Mouse (Mus musculus) E14TG2a.4 (cell line): ENCODE measurements around the gene Tlk2.
A peak's percentile ranks its signal among the peaks of the same experiment; 100 is the strongest.

Experiments
- H3K27me3 ChIP-seq: 2 replicates; pipeline ENCODE4 v1.6.1; 2014; ENCODE audit warnings: low read length, control low read depth; ENCODE audit not compliant: insufficient read depth
- H3K36me3 ChIP-seq: 2 replicates; pipeline ENCODE4 v1.6.1; 2014; ENCODE audit warnings: low read length, control low read depth; ENCODE audit not compliant: insufficient read depth
- H3K4me1 ChIP-seq: replicated peaks from 2 replicates; pipeline ENCODE4 v1.6.1; 2014; ENCODE audit warnings: low read depth, low read length, control low read depth
- H3K4me3 ChIP-seq: replicated peaks from 2 replicates; pipeline ENCODE4 v1.5.1; 2014; ENCODE audit warnings: mild to moderate bottlenecking, low read length
- H3K9me3 ChIP-seq: 2 replicates; pipeline ENCODE4 v1.6.1; 2014; ENCODE audit warnings: low read length, control low read depth
- CTCF ChIP-seq: conservative IDR thresholded peaks from 2 replicates; pipeline ENCODE4 v1.5.1; 2014; ENCODE audit warnings: low read length
- NANOG ChIP-seq: IDR thresholded peaks from 2 replicates; pipeline ENCODE4 v1.6.1; 2014; ENCODE audit warnings: borderline replicate concordance, low read length, mixed read lengths
- POU5F1 ChIP-seq: IDR thresholded peaks from 2 replicates; pipeline ENCODE4 v1.6.1; 2014; ENCODE audit warnings: low read length, borderline replicate concordance

Tlk2 gene

DNA sequence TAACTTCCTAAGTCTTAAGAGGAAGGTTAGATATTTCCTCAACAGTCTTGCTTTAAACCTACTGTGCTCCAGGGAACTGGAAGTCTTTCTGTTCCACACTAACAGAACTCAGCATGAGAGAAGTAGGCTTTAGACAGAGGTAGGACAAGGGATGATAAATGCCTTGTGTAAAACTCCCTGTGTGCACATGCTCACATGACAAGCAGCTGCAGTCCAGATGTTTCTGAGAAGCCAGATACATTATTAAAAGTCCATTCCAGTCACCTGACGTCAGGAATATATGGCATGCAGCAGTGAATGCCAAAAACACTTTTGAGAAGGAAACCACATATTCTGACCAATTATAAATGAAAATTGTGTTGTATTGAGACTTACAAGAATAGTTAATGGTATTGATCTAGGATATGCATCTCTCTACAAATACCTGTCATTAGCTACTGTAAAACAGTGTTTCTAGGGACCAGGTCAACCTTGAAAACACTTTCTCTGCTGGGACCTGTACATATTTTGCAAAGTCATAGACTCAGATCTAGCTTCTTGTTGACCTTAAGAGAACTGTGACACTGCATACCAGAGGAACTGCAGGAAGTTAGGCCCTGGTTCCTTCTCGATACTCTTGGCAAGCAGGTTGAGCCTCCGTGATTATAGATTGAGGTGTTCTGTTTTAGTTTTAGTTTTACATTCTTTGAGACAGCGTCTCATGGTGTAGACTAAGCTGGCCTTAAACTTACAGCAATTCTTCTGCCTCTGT, 83.2 kb downstream of the Tlk2 start:
- Histone ChIP-seq H3K27me3 (no peaks in the 10 kb centered on the region), H3K9me3 (no peaks in the 10 kb centered on the region), H3K4me1 (no peaks in the 10 kb centered on the region), H3K36me3 (peaks cover 83% of the 10 kb centered on the region), H3K4me3 (no peak overlapping the region)
- no peak for TF ChIP-seq NANOG
- no peak for TF ChIP-seq CTCF
- no peak for TF ChIP-seq POU5F1

DNA sequence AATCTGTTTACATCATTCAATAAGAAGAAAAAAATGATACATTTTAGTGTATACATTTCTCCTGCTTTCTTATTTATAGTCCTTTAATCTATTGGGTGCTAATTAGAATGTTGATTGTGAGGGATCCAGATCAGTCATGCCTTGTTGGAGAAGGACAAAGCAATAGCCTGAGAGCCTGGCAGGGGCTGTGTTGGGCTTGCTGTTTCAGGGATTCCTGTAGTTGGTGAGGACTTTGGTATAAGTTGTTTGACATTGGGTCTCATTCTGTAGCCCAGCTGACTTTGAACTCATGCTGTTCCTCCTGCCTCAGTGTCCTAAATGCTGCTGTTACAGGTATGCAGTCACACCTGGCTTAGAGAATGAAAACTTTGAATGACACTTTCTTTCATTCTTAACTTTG, 85.9 kb downstream of the Tlk2 start:
- no peaks in the 10 kb centered on the region for H3K9me3 ChIP-seq
- peaks cover 87% of the 10 kb centered on the region for H3K36me3 ChIP-seq

DNA sequence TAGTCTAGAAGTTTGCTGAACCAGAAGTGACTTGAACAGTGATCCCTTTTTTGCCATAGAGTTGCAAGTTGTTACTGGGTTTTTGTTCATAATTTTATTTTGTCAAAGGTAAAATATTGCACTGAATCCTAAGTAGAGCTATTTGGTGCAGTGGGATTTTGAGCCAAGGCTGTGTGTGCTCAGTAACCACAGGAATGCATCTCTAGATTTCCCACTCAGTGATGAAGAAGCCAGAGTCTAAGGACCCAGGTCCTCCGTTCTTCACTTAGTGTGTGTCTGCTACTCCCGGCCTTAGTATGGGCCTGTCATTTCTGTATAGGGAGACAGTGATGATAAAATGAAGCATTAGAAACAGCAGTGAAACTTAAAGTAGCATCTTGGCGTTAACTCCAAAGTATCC, 86.4 kb downstream of the Tlk2 start:
- Histone ChIP-seq H3K4me1 (peaks cover 3% of the 10 kb centered on the region; the same call in 1 of the 2 replicates), H3K9me3 (no peaks in the 10 kb centered on the region), H3K36me3 (peaks cover 87% of the 10 kb centered on the region), H3K4me3 (no peak overlapping the region), H3K27me3 (no peaks in the 10 kb centered on the region)
- TF ChIP-seq CTCF (no peak), NANOG (no peak), POU5F1 (no peak)

More for the DNA sequence above, 85.9 kb downstream of the Tlk2 start:
- TF ChIP-seq CTCF, result no peak
- TF ChIP-seq POU5F1, result no peak
- no peak for TF ChIP-seq NANOG
- H3K4me1 ChIP-seq, result peaks cover 3% of the 10 kb centered on the region; the same call in 1 of the 2 replicates
- no peak overlapping the region for H3K4me3 ChIP-seq
- H3K27me3 ChIP-seq, result no peaks in the 10 kb centered on the region

DNA sequence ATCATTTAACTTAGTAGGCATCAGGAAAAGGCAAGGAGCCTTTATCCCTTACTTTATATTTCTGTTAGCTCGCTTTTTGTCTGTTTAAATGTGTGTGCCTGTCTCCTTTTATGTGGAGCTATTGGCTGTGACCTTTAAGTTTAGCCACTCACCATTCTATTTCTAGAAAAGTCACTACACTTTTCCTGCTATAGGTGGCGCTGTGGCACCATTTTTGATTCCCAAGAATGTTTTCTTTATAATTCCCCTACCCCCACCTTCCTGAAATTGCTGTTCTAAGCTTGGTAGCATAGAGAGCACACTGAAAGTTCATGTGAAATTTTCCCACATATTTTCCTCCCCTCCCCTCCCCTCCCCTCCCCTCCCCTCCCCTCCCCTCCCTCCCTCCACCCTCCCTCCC, 91.5 kb downstream of the Tlk2 start:
- Histone ChIP-seq H3K4me3 (no peak overlapping the region), H3K9me3 (no peaks in the 10 kb centered on the region), H3K4me1 (peaks cover 6% of the 10 kb centered on the region; the same call in 1 of the 2 replicates), H3K27me3 (no peaks in the 10 kb centered on the region), H3K36me3 (peaks cover 63% of the 10 kb centered on the region)
- TF ChIP-seq POU5F1 (no peak), CTCF (peak; percentile 78), NANOG (no peak)

DNA sequence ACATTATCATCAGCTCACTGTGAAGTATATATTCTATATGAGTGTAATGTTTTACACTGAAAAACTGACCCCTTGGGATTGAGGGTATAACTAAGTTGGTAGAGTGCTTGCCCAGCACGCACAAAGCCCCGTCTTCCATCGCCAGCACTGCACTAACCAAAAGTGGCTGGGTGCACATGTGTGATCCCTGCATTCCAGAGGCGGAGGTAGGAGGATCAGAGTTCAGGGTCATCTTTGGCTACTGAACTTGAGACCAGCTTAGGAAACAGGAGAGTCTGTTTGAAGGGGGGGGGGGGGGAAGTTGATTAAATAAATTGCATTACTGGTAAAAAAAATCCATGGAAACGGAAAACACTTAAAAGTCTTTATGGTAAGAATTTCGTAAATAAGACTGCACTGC, 101.8 kb downstream of the Tlk2 start:
- no peaks in the 10 kb centered on the region for H3K9me3 ChIP-seq
- H3K4me3 ChIP-seq, result no peak overlapping the region
- peaks cover 46% of the 10 kb centered on the region for H3K4me1 ChIP-seq
- peaks cover 92% of the 10 kb centered on the region for H3K36me3 ChIP-seq
- TF ChIP-seq POU5F1, result no peak
- TF ChIP-seq CTCF, result no peak
- no peak for TF ChIP-seq NANOG
- H3K27me3 ChIP-seq, result no peaks in the 10 kb centered on the region

DNA sequence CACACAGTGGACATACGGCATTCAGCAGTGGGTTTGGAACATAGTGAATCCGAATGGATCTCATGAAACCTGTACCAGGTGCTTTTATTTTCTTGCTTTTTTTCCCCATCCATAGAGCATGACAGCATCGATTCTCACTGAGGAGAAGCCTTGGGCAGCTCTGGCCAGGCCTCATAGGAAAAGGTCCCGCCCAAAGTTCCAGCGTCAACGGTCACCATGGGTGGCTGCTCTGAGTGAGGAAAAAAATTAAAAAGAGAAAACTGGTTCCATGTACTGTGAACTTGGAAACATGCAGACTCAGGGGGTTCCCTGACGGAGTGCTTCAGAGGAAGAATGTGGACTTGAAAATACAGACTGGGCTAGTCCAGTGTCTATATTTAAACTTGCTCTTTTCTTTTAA, 102.7 kb downstream of the Tlk2 start:
- no peaks in the 10 kb centered on the region for H3K27me3 ChIP-seq
- no peak overlapping the region for H3K4me3 ChIP-seq
- no peaks in the 10 kb centered on the region for H3K9me3 ChIP-seq
- H3K36me3 ChIP-seq, result peaks cover 83% of the 10 kb centered on the region
- peaks cover 54% of the 10 kb centered on the region for H3K4me1 ChIP-seq
- TF ChIP-seq POU5F1 (no peak), CTCF (no peak), NANOG (no peak)

GRCm38 (mm10) chr11:105281763-105282459, 103.3 kb downstream of the Tlk2 start:
- H3K27me3 ChIP-seq, result no peaks in the 10 kb centered on the region
- no peak overlapping the region for H3K4me3 ChIP-seq
- TF ChIP-seq POU5F1, result no peak
- TF ChIP-seq NANOG, result no peak
- TF ChIP-seq CTCF, result no peak
- peaks cover 60% of the 10 kb centered on the region for H3K4me1 ChIP-seq
- H3K9me3 ChIP-seq, result no peaks in the 10 kb centered on the region
- H3K36me3 ChIP-seq, result peaks cover 78% of the 10 kb centered on the region

- Histone ChIP-seq H3K4me1 (peaks cover 65% of the 10 kb centered on the region), H3K4me3 (no peak overlapping the region), H3K27me3 (no peaks in the 10 kb centered on the region), H3K36me3 (peaks cover 77% of the 10 kb centered on the region), H3K9me3 (no peaks in the 10 kb centered on the region)
- TF ChIP-seq POU5F1 (no peak), NANOG (no peak), CTCF (no peak)
Measured at GRCm38 (mm10) chr11:105282460-105282859, 103.9 kb downstream of the Tlk2 start.
